Mouse (Mus musculus): Measurements from ENCODE around the gene Artn. TPM values are rescaled to one million over a fixed set of nuclear protein-coding genes. Genes with fewer than 3 reads are reported as not detected.

Artn gene
- polyA plus RNA-seq, 1 experiment from 2014 or later, result 1.5 TPM

GRCm38 (mm10) chr4:117886644-117887043 is 42.9 kb downstream of the Artn start:
- H3K9me3 ChIP-seq, result no peaks in the 10 kb centered on the region
- WGBS, result 2% methylated on average over 24 of the region's 24 CpGs
- 0 out of 2 replicates have a peak overlapping the region, but pooled peaks have one; percentile 64 for H3K27ac ChIP-seq (replicated peaks)
- H3K27me3 ChIP-seq, result no peaks in the 10 kb centered on the region
- H3K36me3 ChIP-seq, result peaks cover 40% of the 10 kb centered on the region
- peak overlapping the region; percentile 96 for H3K4me3 ChIP-seq
- 0 out of 2 replicates have a peak, but pooled peaks have one; percentile 1 for ATAC-seq (ENCODE audit: low read depth)
- H3K4me1 ChIP-seq (replicated peaks), result peaks cover 60% of the 10 kb centered on the region
- peak overlapping the region; percentile 91 for H3K4me2 ChIP-seq
- H3K9ac ChIP-seq, result peak overlapping the region; percentile 97

GRCm38 (mm10) chr4:117885994-117886393 is 43.6 kb downstream of the Artn start:
- no peak for ATAC-seq (ENCODE audit: low read depth)
- Histone ChIP-seq H3K4me2 (peak overlapping the region; percentile 91), H3K9ac (peak overlapping the region; percentile 97), H3K27ac (replicated peaks) (no peak overlapping the region), H3K4me1 (replicated peaks) (peaks cover 61% of the 10 kb centered on the region), H3K9me3 (no peaks in the 10 kb centered on the region), H3K27me3 (no peaks in the 10 kb centered on the region), H3K4me3 (peak overlapping the region; percentile 96), H3K36me3 (peaks cover 43% of the 10 kb centered on the region)
- WGBS, result 87% methylated on average over 9 of the region's 9 CpGs

- Histone ChIP-seq H3K9me3 (no peaks in the 10 kb centered on the region), H3K27ac (replicated peaks) (no peak overlapping the region), H3K4me3 (no peak overlapping the region), H3K27me3 (no peaks in the 10 kb centered on the region), H3K4me1 (replicated peaks) (peaks cover 64% of the 10 kb centered on the region), H3K36me3 (peaks cover 48% of the 10 kb centered on the region), H3K4me2 (no peak overlapping the region), H3K9ac (no peak overlapping the region; the same call in 1 of the 2 replicates)
- no peak for ATAC-seq (ENCODE audit: low read depth)
- 94% methylated on average over 10 of the region's 10 CpGs for WGBS
Observed at GRCm38 (mm10) chr4:117885093-117885492, 44.5 kb downstream of the Artn start.

- Histone ChIP-seq H3K4me3 (peak overlapping the region; percentile 76), H3K36me3 (peaks cover 49% of the 10 kb centered on the region), H3K27ac (replicated peaks) (no peak overlapping the region), H3K4me2 (peak overlapping the region; percentile 90), H3K27me3 (no peaks in the 10 kb centered on the region), H3K4me1 (replicated peaks) (peaks cover 73% of the 10 kb centered on the region), H3K9me3 (no peaks in the 10 kb centered on the region), H3K9ac (peak overlapping the region; percentile 97)
- no peak for ATAC-seq (ENCODE audit: low read depth)
- 93% methylated on average over 1 of the region's 1 CpGs for WGBS
Observed at GRCm38 (mm10) chr4:117884146-117884545, 45.4 kb downstream of the Artn start.

GRCm38 (mm10) chr4:117882701-117883691 is 46.6 kb downstream of the Artn start, which contains the start of gene B4galt2:
B4galt2 (minus strand) TSS chr4:117883487.
- Histone ChIP-seq H3K36me3 (peaks cover 52% of the 10 kb centered on the region), H3K9ac (peak within 1 kb of the TSS; percentile 97), H3K4me1 (replicated peaks) (peaks cover 84% of the 10 kb centered on the region), H3K9me3 (no peaks in the 10 kb centered on the region), H3K4me2 (peak within 1 kb of the TSS; percentile 90), H3K27ac (replicated peaks) (peak within 1 kb of the TSS; percentile 83), H3K4me3 (peak within 1 kb of the TSS; percentile 76), H3K27me3 (no peaks in the 10 kb centered on the region)
- WGBS, result under 1% methylated on average over 67 of the region's 103 CpGs
- ATAC-seq (ENCODE audit: low read depth), result peak; percentile 53

GRCm38 (mm10) chr4:117878703-117879102 is 50.9 kb downstream of the Artn start:
- H3K36me3 ChIP-seq, result peaks cover 73% of the 10 kb centered on the region
- WGBS, result 73% methylated on average over 5 of the region's 5 CpGs
- peak overlapping the region; percentile 45 for H3K9ac ChIP-seq
- H3K9me3 ChIP-seq, result no peaks in the 10 kb centered on the region
- H3K27me3 ChIP-seq, result no peaks in the 10 kb centered on the region
- no peak for ATAC-seq (ENCODE audit: low read depth)
- H3K27ac ChIP-seq (replicated peaks), result no peak overlapping the region
- H3K4me3 ChIP-seq, result no peak overlapping the region
- H3K4me2 ChIP-seq, result no peak overlapping the region
- H3K4me1 ChIP-seq (replicated peaks), result peaks cover 49% of the 10 kb centered on the region

GRCm38 (mm10) chr4:117878301-117878700 is 51.3 kb downstream of the Artn start:
- no peak overlapping the region for H3K27ac ChIP-seq (replicated peaks)
- no peaks in the 10 kb centered on the region for H3K9me3 ChIP-seq
- no peak overlapping the region for H3K4me3 ChIP-seq
- H3K36me3 ChIP-seq, result peaks cover 77% of the 10 kb centered on the region
- ATAC-seq (ENCODE audit: low read depth), result no peak
- peak overlapping the region; percentile 45 for H3K9ac ChIP-seq
- peaks cover 46% of the 10 kb centered on the region for H3K4me1 ChIP-seq (replicated peaks)
- no peaks in the 10 kb centered on the region for H3K27me3 ChIP-seq
- no peak overlapping the region for H3K4me2 ChIP-seq
- 45% methylated on average over 10 of the region's 10 CpGs for WGBS

Other genes starting within 250 kb of the Artn start
- 67.3 and 70.8 TPM in 2 replicates for gene Dmap1, start 247.5 kb downstream of the Artn start, polyA plus RNA-seq (2015; fragmentation: Nextera tagmentation; extraction: Ambion mirVana)
- gene Gm12845, start 205.4 kb downstream of the Artn start, polyA plus RNA-seq (2015; fragmentation: Nextera tagmentation; extraction: Ambion mirVana), result not detected in 2 replicates
- gene Klf17, start 164.1 kb downstream of the Artn start, polyA plus RNA-seq (2015; fragmentation: Nextera tagmentation; extraction: Ambion mirVana), result not detected in 2 replicates
- 29.1 and 31.1 TPM in 2 replicates for gene Slc6a9, start 95.3 kb downstream of the Artn start, polyA plus RNA-seq (2015; fragmentation: Nextera tagmentation; extraction: Ambion mirVana)
- gene Ccdc24, start 57.2 kb downstream of the Artn start, polyA plus RNA-seq (2015; fragmentation: Nextera tagmentation; extraction: Ambion mirVana), result 1.7 and 2.5 TPM in 2 replicates
- 43.7 and 45.5 TPM in 2 replicates for gene B4galt2, start 46.3 kb downstream of the Artn start, polyA plus RNA-seq (2015; fragmentation: Nextera tagmentation; extraction: Ambion mirVana)
- gene Atp6v0b, start 42.4 kb downstream of the Artn start, polyA plus RNA-seq (2015; fragmentation: Nextera tagmentation; extraction: Ambion mirVana), result 442 and 475 TPM in 2 replicates
- gene Dph2, start 37.7 kb downstream of the Artn start, polyA plus RNA-seq (2015; fragmentation: Nextera tagmentation; extraction: Ambion mirVana), result 21.3 and 22.0 TPM in 2 replicates
- gene Ipo13, start 14.8 kb downstream of the Artn start, polyA plus RNA-seq (2015; fragmentation: Nextera tagmentation; extraction: Ambion mirVana), result 64.9 and 65.3 TPM in 2 replicates
- gene St3gal3, start 205.2 kb upstream of the Artn start, polyA plus RNA-seq (2015; fragmentation: Nextera tagmentation; extraction: Ambion mirVana), result 10.9 and 12.2 TPM in 2 replicates